Mouse (Mus musculus): ENCODE results near the gene Atf7.

- TF ChIP-seq CTCF (conservative IDR thresholded peaks at IDR 0.05; ENCODE audit: low read length) (no peak), NANOG (IDR thresholded peaks at IDR 0.05; ENCODE audit: borderline replicate concordance, low read length) (no peak)
Observed at GRCm38 (mm10) chr15:102620765-102621164, 4.5 kb downstream of the Atf7 start.

All from E14TG2a.4 (cell line).